Mouse (Mus musculus): ENCODE data around the gene Pfdn6.
A peak's percentile ranks its signal among the peaks of the same experiment; 100 is the strongest.
"Not testable (repeated sequence)": the region's sequence is repeated elsewhere in the genome, so short reads cannot be mapped to it uniquely, and the experiment has no call there.

Gene Pfdn6

DNA sequence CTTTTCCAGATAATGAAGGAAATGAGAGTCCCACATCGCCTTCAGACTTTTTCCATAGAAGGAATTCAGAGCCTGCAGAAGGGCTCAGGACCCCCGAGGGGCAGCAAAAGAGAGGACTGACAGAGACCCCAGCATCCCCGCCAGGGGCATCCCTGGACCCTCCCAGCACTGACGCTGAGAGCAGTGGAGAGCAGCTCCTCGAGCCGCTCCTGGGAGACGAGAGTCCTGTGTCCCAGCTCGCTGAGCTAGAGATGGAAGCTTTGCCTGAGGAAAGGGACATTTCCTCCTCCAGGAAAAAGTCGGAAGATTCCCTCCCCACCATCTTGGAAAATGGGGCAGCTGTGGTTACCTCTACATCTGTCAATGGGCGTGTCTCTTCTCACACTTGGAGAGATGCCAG is 26.9 kb downstream of the Pfdn6 start:
- no peak for DNase-seq

- peak; percentile 92 for DNase-seq
These were observed 28.2 kb downstream of the Pfdn6 start for GRCm38 (mm10) chr17:33911813-33912414.

- DNase-seq: peak; percentile 94
These were observed 28.9 kb downstream of the Pfdn6 start for GRCm38 (mm10) chr17:33911052-33911812.

DNA sequence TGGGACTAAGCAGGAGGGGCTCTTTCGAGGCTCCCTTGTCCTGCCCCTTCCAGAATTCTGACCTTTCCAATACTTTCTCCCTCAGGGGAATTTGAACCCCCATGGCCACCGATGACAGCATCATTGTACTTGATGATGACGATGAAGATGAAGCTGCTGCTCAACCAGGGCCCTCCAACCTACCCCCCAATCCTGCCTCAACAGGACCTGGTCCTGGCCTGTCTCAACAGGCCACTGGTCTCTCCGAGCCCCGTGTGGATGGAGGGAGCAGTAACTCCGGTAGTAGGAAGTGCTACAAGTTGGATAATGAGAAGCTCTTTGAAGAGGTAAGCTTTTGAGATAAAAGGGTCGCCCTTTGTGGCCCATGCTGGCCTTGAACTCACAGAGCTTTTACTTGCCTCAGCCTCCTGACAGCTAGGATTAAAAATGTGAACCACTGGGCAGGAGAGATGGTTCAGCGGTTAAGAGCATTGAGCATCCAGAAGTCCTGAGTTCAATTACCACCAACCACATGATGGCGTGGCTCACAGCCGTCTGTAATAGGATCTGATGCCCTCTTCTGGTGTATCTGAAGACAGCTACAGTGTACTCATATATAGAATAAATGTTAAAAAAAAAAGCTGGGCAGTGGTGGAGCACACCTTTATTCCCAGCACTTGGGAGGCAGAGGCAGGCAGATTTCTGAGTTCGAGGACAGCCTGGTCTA is 29.6 kb downstream of the Pfdn6 start:
- peak; percentile 93 for DNase-seq

- peak; percentile 97 for DNase-seq
These were observed 30.3 kb downstream of the Pfdn6 start for GRCm38 (mm10) chr17:33909869-33910250.

GRCm38 (mm10) chr17:33909077-33909868 is 30.9 kb downstream of the Pfdn6 start, which contains the start of gene Daxx:
TSS of gene Daxx (plus strand) at chr17:33909414.
- DNase-seq: peak; percentile 100

DNA sequence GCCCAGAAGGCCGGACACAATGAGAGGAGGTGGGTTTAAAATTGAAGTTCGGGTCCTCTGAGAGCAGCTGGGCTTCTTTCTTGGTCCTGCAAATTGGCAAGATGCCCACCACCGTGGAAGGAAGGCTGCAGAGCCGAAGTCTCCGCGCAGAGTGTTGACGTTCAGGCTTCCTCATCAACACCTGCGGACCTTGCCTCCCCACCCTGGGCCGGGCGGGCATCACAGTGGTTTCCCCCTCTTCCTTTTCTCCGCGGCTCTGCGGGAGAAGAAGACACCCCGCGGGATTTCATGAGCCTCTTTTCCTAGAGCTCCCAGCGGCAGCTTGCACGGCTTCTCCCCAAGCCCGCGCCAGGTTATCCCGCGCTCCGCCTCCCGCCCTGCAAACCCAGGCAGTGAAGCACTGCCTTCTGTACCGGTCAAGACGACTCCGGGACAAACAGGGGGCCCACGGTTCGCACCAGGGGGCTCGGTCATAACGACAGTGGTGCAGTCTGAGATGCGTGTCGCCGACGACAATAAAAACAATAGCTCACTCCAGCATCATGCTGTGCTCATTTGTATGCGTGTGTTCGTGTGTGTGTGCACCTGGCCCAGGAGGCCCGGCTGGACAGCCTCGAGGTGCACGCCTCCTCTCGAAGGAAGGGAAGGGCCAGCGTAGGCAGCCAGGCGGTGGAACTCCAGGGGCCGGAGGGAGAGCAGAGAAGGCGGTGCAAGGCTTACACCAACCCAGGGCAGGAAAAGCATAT is 31.6 kb downstream of the Pfdn6 start:
- peak; percentile 96 for DNase-seq

DNA sequence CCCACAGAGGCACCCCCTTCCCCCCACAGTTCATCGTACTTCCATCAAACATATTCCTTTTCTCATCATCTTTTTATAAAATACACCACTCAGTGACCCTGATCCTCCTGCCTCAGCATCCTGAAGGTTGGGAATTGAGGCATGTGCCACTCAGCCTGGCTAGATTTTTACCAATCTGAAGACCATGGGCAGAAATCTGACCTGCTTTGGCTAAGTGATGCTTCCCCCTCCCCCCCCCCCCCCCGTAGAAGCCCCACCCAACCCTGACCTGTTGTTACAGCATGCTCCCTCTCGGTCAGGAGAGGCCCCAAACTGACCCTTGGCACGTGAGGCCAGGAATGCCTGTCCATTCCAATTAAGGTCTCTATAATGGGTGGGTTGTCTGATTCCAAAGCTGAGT is 35.3 kb downstream of the Pfdn6 start, which contains the start of gene Platr17:
Gene Platr17, plus strand, starts transcription at position 301 of the 400 bp plus-strand sequence.
- not testable (repeated sequence) for DNase-seq

GRCm38 (mm10) chr17:33903911-33904651 is 36.1 kb downstream of the Pfdn6 start:
- DNase-seq: not testable (repeated sequence)

- no peak for DNase-seq
These were observed 37.7 kb downstream of the Pfdn6 start for GRCm38 (mm10) chr17:33902491-33902890.

DNA sequence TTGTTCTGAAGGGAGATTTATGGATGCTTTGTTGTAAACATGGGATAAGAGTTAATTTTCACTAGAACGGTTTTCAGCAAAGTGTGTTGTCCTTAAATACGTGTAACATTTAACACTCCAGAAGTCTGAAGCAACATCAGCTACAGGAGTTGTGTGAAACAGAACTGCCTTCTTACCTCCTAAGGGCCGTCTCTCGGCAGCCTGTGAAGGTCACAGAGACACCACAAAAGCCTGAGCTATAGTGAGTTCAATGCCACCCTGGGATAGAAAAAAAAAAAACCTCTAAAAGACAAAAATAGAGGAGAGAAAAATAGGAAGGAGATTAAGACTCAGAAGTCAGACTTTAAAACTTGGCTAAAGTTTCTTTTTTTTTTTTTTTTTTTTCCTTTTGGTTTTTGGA is 38.1 kb downstream of the Pfdn6 start:
- DNase-seq: no peak

GRCm38 (mm10) chr17:33901653-33902052 is 38.5 kb downstream of the Pfdn6 start:
- no peak for DNase-seq

- no peak for DNase-seq
These were observed 39.2 kb downstream of the Pfdn6 start for GRCm38 (mm10) chr17:33900989-33901314.

- no peak for DNase-seq
These were observed 39.7 kb downstream of the Pfdn6 start for GRCm38 (mm10) chr17:33900281-33900988.

DNA sequence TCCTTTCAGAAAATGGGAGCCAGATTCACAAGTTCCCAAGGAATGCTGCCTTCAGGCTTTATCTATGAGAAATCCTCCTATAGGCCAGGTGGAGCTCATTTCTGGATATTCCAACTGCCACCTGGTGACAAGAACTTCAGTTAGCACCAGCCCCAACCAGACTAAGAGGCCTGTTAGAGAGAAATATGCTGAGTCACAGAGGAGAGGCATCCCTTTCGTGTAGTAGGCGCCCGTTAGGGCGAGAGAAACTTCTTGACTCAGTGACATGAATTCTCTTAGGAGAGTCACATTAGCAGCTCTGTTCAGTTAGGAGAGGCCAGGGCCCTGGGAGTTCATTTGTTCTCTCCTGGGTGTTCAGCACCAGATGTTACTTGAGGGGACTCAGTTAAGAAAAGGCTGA is 40.5 kb downstream of the Pfdn6 start:
- peak; percentile 55 for DNase-seq

- peak; percentile 94 for DNase-seq
These were observed 42.0 kb downstream of the Pfdn6 start for GRCm38 (mm10) chr17:33898193-33898592.

DNA sequence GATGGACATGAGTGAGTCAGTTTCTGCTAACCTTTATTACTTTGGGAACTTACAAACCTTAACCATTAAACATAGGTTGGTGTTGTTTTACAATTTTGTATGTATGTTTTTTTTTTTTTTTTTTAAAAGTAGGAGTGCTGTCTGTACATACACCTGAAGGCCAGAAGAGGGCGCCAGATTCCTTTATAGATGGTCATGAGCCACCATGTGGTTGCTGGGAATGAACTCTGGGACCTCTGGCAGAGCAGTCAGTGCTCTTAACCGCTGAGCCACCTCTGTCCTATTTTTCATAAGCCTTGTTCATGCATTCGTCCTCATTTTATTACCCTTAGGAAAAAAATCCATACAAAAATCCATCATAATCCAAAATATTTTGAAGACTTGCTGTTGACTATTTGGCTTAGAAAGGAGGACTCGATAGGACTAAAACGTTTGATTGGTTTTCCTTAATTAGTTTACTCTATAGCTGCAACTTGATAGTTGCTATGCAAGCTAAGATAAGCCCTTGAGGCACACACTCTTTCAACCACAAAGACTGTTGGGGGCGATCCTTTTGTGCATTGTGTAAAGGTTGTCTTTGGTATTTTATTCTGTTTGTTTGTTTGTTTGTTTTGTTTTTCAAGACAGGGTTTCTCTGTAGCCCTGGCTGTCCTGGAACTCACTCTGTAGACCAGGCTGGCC is 42.9 kb downstream of the Pfdn6 start:
- peak; percentile 90 for DNase-seq

DNA sequence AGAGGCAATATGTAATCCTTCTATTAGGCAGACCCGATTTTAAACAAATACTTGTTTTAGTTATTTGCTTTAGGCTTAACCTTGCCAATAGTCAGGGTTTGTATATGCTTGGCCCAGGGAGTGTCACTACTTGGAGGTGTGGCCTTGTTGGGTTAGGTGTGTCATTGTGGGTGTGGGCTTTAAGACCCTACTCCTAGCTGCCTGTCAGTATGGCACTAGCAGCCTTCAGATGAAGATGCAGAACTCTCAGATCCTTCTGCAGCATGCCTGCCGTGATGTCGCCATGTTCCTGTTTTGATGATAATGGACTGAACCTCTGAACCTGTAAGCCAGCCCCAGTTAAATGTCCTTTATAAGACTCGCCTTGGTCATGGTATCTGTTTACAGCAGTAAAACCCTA is 47.1 kb downstream of the Pfdn6 start:
- peak; percentile 82 for DNase-seq

DNA sequence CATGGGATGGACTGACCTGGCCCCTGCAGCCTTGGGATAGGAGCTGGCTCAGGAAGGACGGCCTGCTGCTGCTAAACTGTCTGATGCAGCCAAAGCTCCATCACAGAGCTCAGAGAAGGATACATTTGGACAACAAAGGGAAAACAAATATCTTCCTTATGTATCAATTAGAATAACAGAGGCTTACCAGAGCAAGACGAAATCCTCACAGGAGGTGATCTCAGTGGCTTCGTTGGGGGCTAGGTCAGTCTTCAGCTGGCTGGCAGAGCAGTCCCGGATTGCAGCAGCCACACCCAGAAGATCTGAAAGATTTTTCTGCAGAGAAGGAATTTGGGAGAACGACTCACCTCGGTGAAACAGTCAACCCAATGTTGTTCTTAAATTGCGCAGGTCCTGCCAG is 47.7 kb downstream of the Pfdn6 start:
- peak; percentile 82 for DNase-seq

DNA sequence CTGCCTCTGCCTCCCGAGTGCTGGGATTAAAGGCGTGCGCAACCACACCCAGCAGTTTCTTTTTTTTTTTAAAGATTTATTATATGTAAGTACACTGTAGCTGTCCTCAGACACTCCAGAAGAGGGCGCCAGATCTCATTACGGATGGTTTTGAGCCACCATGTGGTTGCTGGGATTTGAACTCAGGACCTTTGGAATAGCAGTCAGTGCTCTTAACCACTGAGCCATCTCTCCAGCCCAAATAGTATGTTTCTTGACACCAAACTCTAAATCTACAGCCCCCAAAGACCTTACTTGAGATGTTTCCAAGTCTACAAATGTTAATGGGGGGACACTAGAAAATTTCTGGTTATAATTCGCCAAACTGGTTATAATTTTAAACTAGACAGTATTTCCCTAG is 48.3 kb downstream of the Pfdn6 start:
- DNase-seq: not testable (repeated sequence)

Data from heart, adult 11 months (tissue).